Mouse (Mus musculus) embryo, embryonic 11 days (tissue): ENCODE results near the gene Mapk3.
"Not testable (repeated sequence)": the region's sequence is repeated elsewhere in the genome, so short reads cannot be mapped to it uniquely, and the experiment has no call there.

Experiments
- DNase-seq: peaks from one replicate; pipeline ENCODE4 v3.0.0-alpha.2; 2015

Gene Mapk3

GRCm38 (mm10) chr7:126759050-126759671 is at the start of gene Mapk3:
Gene Mapk3 (plus strand): TSS chr7:126759601.
- peak; percentile 96 for DNase-seq

GRCm38 (mm10) chr7:126710266-126710665 is 49.1 kb upstream of the Mapk3 start:
- no peak for DNase-seq

GRCm38 (mm10) chr7:126711910-126712309 is 47.5 kb upstream of the Mapk3 start:
- no peak for DNase-seq

- DNase-seq = no peak
These were observed 43.7 kb upstream of the Mapk3 start for GRCm38 (mm10) chr7:126715679-126716078.

GRCm38 (mm10) chr7:126717566-126717965 is 41.8 kb upstream of the Mapk3 start:
- no peak for DNase-seq

- DNase-seq = no peak
These were observed 40.5 kb upstream of the Mapk3 start for GRCm38 (mm10) chr7:126718787-126719337.

GRCm38 (mm10) chr7:126721635-126722034 is 37.8 kb upstream of the Mapk3 start:
- no peak for DNase-seq

- no peak for DNase-seq
These were observed 34.3 kb upstream of the Mapk3 start for GRCm38 (mm10) chr7:126725077-126725476.

- DNase-seq = no peak
These were observed 33.7 kb upstream of the Mapk3 start for GRCm38 (mm10) chr7:126725667-126726066.

- DNase-seq = not testable (repeated sequence)
These were observed 29.1 kb upstream of the Mapk3 start for GRCm38 (mm10) chr7:126730256-126730789.

GRCm38 (mm10) chr7:126736122-126736521 is 23.3 kb upstream of the Mapk3 start:
- DNase-seq = no peak

- no peak for DNase-seq
These were observed 19.9 kb upstream of the Mapk3 start for GRCm38 (mm10) chr7:126739551-126739950.

GRCm38 (mm10) chr7:126740132-126740735 is 19.2 kb upstream of the Mapk3 start:
- no peak for DNase-seq

- no peak for DNase-seq
These were observed 18.4 kb upstream of the Mapk3 start for GRCm38 (mm10) chr7:126740977-126741376.

GRCm38 (mm10) chr7:126741452-126741851 is 17.9 kb upstream of the Mapk3 start:
- DNase-seq = no peak

- DNase-seq = no peak
These were observed 17.4 kb upstream of the Mapk3 start for GRCm38 (mm10) chr7:126741964-126742482.

- DNase-seq = no peak
These were observed 13.3 kb upstream of the Mapk3 start for GRCm38 (mm10) chr7:126746066-126746465.

- DNase-seq = no peak
These were observed 12.6 kb upstream of the Mapk3 start for GRCm38 (mm10) chr7:126746798-126747197.

GRCm38 (mm10) chr7:126748824-126749223 is 10.6 kb upstream of the Mapk3 start:
- DNase-seq = no peak

- no peak for DNase-seq
These were observed 9.6 kb upstream of the Mapk3 start for GRCm38 (mm10) chr7:126749582-126750343.

- DNase-seq = peak; percentile 87
These were observed 4.5 kb upstream of the Mapk3 start for GRCm38 (mm10) chr7:126754866-126755265.

GRCm38 (mm10) chr7:126758539-126758938 is 862 bp upstream of the Mapk3 start:
- DNase-seq = no peak
